Mouse (Mus musculus) naive thymus-derived CD4-positive, alpha-beta T cell, adult 5 months (primary cell): ENCODE data around the gene Irgm1. TPM values are rescaled to one million over a fixed set of nuclear protein-coding genes. Genes with fewer than 3 reads are reported as not detected.

Source experiments
- polyA plus RNA-seq: library from polyadenylated mRNA; unstranded; fragments of 100-300 nt; shearing (Covaris generic); gene quantifications from one replicate; pipeline ENCODE4 v1.2.1, GENCODE M21; 2017

The Irgm1 gene
- polyA plus RNA-seq: 68.5 TPM

DNA sequence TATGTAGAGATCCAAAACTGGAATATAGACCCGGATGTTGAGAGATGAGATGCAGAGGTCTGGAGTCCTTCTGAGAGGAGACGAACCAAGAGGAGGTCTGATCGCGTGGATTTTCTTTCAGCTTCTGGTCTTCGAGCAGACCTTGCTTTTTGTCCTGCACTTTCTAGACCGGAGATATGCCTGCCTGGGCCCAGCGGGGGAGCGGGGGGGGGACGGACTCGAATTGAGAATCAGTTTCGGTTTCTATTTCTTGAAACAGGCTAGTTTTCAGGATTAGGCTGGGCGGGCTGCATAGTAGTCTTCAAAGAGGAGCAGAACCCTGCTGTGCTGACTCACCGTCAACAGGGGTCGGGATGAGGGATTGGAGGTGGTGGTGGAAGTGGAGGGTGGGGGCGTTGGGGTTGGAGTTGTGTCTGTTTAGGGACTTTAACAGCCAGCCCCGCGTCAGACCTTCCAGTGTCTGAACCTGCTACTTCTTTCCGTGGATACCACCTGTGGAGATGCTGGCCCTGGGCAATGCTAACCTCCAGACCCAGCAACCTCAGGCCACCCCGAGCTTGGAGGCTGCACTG, at the start of gene Irgm1:
Irgm1 (minus strand) TSS at position 483 of the 572 bp plus-strand sequence.

GRCm38 (mm10) chr11:48902021-48902420, 30.5 kb upstream of the Irgm1 start, which contains the start of gene Gm5431:
Gene Gm5431 (minus strand): TSS chr11:48902214.

DNA sequence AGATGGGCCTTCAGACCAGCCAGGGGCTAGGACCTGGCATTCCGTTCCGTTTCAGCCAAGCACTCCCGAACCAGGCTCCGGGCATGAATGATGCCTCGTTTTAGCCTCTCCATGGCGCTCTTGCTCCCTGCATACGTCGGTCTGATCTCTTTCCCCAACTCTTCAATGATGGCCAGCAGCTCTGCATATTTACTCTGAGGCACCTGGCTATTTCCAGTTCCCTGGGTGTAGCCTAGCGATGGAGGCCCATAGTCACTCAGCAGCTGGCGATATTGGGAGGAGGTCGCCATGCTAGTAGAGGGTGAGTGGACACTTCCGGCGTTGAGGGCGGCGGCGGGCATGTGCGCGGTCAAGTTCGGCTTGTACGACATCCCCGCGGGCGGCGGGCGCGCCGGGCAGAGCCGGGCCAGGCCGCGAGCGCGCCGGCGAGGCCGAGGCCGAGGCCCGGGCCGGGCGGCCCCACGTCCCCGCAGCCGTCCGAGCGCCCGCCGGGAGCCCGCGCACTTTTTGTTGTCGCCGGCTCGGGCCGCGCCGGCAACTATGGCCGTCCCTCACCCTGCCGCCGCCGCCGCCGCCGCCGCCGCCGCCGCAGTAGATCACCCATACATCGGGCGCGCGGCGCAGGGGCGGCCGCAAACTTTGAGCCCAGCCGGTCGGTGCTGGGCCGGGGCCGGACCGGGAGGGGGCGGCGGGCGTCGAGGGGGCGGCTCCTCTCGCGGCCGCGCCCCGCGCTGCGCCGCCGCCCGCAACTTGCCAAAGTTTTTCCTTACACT, 45.3 kb downstream of the Irgm1 start, which contains the start of the genes Trim7 and Gm12184:
Trim7 (plus strand) TSS at position 162 of the 773 bp plus-strand sequence.
Gm12184 (minus strand) TSS at position 677 of the 773 bp plus-strand sequence.

GRCm38 (mm10) chr11:48816800-48817665, 54.5 kb downstream of the Irgm1 start, which contains the start of gene Trim41:
Gene Trim41 (minus strand): TSS chr11:48817353.

Other genes with a start within 250 kb of the Irgm1 start
- gene Rack1, start 71.4 kb downstream of the Irgm1 start, polyA plus RNA-seq: 728 TPM
- gene Trim41, start 54.3 kb downstream of the Irgm1 start, polyA plus RNA-seq: 0.92 TPM
- gene Trim7, start 45.5 kb downstream of the Irgm1 start, polyA plus RNA-seq: not detected
- 7.6 TPM for gene Gm12184, start 45.0 kb downstream of the Irgm1 start, polyA plus RNA-seq
- gene Gm5431, start 30.5 kb upstream of the Irgm1 start, polyA plus RNA-seq: 0.91 TPM
- gene Psme2b, start 74.5 kb upstream of the Irgm1 start, polyA plus RNA-seq: 115 TPM
- 0.66 TPM for gene Olfr56, start 107.2 kb upstream of the Irgm1 start, polyA plus RNA-seq
- gene 9930111J21Rik1, start 107.7 kb upstream of the Irgm1 start, polyA plus RNA-seq: 125 TPM
- gene Gm12185, start 120.5 kb upstream of the Irgm1 start, polyA plus RNA-seq: 2.9 TPM
- 200 TPM for gene Tgtp1, start 122.5 kb upstream of the Irgm1 start, polyA plus RNA-seq
- 92.8 TPM for gene 9930111J21Rik2, start 179.6 kb upstream of the Irgm1 start, polyA plus RNA-seq
- gene Tgtp2, start 192.5 kb upstream of the Irgm1 start, polyA plus RNA-seq: 187 TPM
- gene Ifi47, start 204.9 kb upstream of the Irgm1 start, polyA plus RNA-seq: 241 TPM
- 0.15 TPM for gene Olfr1396, start 243.2 kb upstream of the Irgm1 start, polyA plus RNA-seq